Mouse (Mus musculus) lung, adult 10 weeks (tissue): Measurements from ENCODE around the gene Pik3r1. TPM values are rescaled to one million over a fixed set of nuclear protein-coding genes. Genes with fewer than 3 reads are reported as not detected.

Experiments used
- polyA plus RNA-seq: library from polyadenylated mRNA; stranded (reverse); fragments of 350-450 nt; fragmentation: Illumina TruSeq; extraction: RNeasy Lipid Tissue Mini Kit (QIAGEN cat#74804); gene quantifications from one replicate; pipeline ENCODE4 v1.2.3, GENCODE M21; 2014; ENCODE audit warnings: low read depth, low replicate concordance; ENCODE audit not compliant: insufficient read depth

Pik3r1 gene
- polyA plus RNA-seq, result 15.5 TPM

GRCm38 (mm10) chr13:101767809-101768629 lies at the start of gene Pik3r1:
Gene Pik3r1 (minus strand): TSS chr13:101768217.

